Mouse (Mus musculus): ENCODE measurements at regions not wholly inside any gene's neighbourhood (a gene's known extent, or its start where the extent isn't known, plus 50 kb on each side); places are given as distances from the start of the nearest gene placed in this dataset.

DNA sequence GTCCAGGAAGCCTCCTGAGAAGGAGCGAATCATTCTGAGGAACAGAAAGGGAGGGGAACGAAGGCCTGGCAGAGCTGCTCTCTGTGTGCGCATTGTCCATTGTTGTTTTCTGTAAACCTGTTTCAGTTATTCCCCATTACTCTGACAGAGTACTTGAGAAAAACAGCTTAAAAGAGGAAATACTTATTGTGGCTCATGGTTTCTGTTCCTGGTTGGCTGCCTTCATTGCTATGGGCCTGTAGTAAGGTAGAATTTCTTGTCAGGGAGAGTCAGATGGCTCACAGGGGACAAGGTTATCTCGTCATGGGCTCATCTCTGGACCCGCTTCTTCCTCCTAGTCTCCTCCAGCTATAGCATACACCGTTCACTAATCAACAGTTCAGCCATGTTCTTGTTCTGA lies 2112.9 kb downstream of the 4930444P10Rik start:
- H3K27me3 ChIP-seq (ENCODE audit: control insufficient read depth, insufficient read depth, low read length), result no peaks in the 10 kb centered on the region
- WGBS, result 83% methylated on average over 6 of the region's 6 CpGs
- ATAC-seq (ENCODE audit: low FRiP score, low TSS enrichment) (no peak), DNase-seq (ENCODE audit: low spot score) (no peak)
- no peak for TF ChIP-seq CTCF (IDR thresholded peaks at IDR 0.05; ENCODE audit: low read depth)
- TF ChIP-seq EP300 (optimal IDR thresholded peaks at IDR 0.05), result no peak
- no peak overlapping the region for H3K4me3 ChIP-seq (ENCODE audit: low read depth, low read length)
- no peak overlapping the region for H3K27ac ChIP-seq (replicated peaks)
- no peaks in the 10 kb centered on the region for H3K4me1 ChIP-seq (replicated peaks; ENCODE audit: control insufficient read depth, insufficient read depth)
- H3K4me2 ChIP-seq (replicated peaks; ENCODE audit: low read depth), result no peak overlapping the region
- no peaks in the 10 kb centered on the region for H3K9me3 ChIP-seq (ENCODE audit: control insufficient read depth, low read length)
- no peak overlapping the region for H3K9ac ChIP-seq (ENCODE audit: low read length)
- no peaks in the 10 kb centered on the region for H3K36me3 ChIP-seq (ENCODE audit: control insufficient read depth, insufficient read depth, low read length)

DNA sequence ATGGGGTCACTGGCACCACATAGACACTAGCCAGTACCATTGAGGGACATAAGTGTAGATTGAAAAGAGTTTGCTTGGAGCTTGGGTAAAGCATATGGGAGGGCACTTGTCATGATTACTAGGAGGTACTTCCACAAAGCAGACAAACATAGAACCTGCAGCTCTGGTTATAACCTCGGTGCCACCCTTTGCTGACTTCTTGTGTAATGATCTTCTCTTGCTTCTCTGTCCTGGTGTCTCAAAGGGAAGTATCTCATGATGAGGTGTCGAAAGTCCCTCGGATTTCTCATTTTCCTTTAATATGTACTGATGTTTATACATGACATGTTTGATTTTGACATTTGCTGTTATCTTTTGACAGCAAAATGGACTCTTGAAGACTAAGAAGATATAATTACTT lies 2114.5 kb downstream of the 4930444P10Rik start:
- ATAC-seq (ENCODE audit: low FRiP score, low TSS enrichment) (no peak), DNase-seq (ENCODE audit: low spot score) (no peak)
- WGBS, result 73% methylated on average over 3 of the region's 3 CpGs
- Histone ChIP-seq H3K4me3 (ENCODE audit: low read depth, low read length) (no peak overlapping the region), H3K27me3 (ENCODE audit: control insufficient read depth, insufficient read depth, low read length) (no peaks in the 10 kb centered on the region), H3K36me3 (ENCODE audit: control insufficient read depth, insufficient read depth, low read length) (no peaks in the 10 kb centered on the region), H3K4me2 (replicated peaks; ENCODE audit: low read depth) (no peak overlapping the region), H3K9ac (ENCODE audit: low read length) (no peak overlapping the region), H3K27ac (replicated peaks) (no peak overlapping the region), H3K4me1 (replicated peaks; ENCODE audit: control insufficient read depth, insufficient read depth) (no peaks in the 10 kb centered on the region), H3K9me3 (ENCODE audit: control insufficient read depth, low read length) (no peaks in the 10 kb centered on the region)
- no peak for TF ChIP-seq CTCF (IDR thresholded peaks at IDR 0.05; ENCODE audit: low read depth)
- no peak for TF ChIP-seq EP300 (optimal IDR thresholded peaks at IDR 0.05)

- 87% methylated on average over 1 of the region's 1 CpGs for WGBS
- no peak overlapping the region for H3K9ac ChIP-seq (ENCODE audit: low read length)
- no peaks in the 10 kb centered on the region for H3K27me3 ChIP-seq (ENCODE audit: control insufficient read depth, insufficient read depth, low read length)
- no peaks in the 10 kb centered on the region for H3K4me1 ChIP-seq (replicated peaks; ENCODE audit: control insufficient read depth, insufficient read depth)
- no peak for TF ChIP-seq EP300 (optimal IDR thresholded peaks at IDR 0.05)
- no peak for TF ChIP-seq CTCF (IDR thresholded peaks at IDR 0.05; ENCODE audit: low read depth)
- no peak overlapping the region for H3K4me2 ChIP-seq (replicated peaks; ENCODE audit: low read depth)
- no peak overlapping the region for H3K27ac ChIP-seq (replicated peaks)
- H3K4me3 ChIP-seq (ENCODE audit: low read depth, low read length), result no peak overlapping the region
- no peaks in the 10 kb centered on the region for H3K9me3 ChIP-seq (ENCODE audit: control insufficient read depth, low read length)
- DNase-seq (ENCODE audit: low spot score) (no peak), ATAC-seq (ENCODE audit: low FRiP score, low TSS enrichment) (no peak)
- no peaks in the 10 kb centered on the region for H3K36me3 ChIP-seq (ENCODE audit: control insufficient read depth, insufficient read depth, low read length)
These were observed 2115.9 kb downstream of the 4930444P10Rik start for GRCm38 (mm10) chr1:13977207-13977606.

DNA sequence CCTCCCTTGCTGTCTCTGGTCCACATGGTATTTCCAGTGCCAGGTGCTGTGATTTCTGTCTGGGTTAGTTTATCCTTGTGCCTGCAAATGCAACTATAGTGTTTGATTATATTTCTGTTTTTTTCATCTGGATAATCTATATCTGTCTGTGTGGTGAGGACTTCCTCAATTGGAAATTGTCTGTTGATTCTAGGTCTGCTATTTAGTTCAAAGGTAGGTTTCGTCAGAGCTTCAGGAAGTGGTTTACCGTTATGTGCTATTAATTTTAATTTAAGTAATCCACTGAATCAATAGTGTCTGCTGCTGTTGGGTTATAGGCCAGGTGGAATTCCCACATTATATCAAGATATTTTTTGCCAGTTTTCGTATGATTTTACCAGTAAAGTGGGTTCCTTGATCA lies 2143.9 kb downstream of the 4930444P10Rik start:
- Histone ChIP-seq H3K36me3 (ENCODE audit: control insufficient read depth, insufficient read depth, low read length) (no peaks in the 10 kb centered on the region), H3K4me3 (ENCODE audit: low read depth, low read length) (no peak overlapping the region), H3K4me1 (replicated peaks; ENCODE audit: control insufficient read depth, insufficient read depth) (no peaks in the 10 kb centered on the region), H3K4me2 (replicated peaks; ENCODE audit: low read depth) (no peak overlapping the region), H3K27me3 (ENCODE audit: control insufficient read depth, insufficient read depth, low read length) (no peaks in the 10 kb centered on the region), H3K9me3 (ENCODE audit: control insufficient read depth, low read length) (no peaks in the 10 kb centered on the region), H3K27ac (replicated peaks) (no peak overlapping the region), H3K9ac (ENCODE audit: low read length) (no peak overlapping the region)
- 88% methylated on average over 3 of the region's 3 CpGs for WGBS
- DNase-seq (ENCODE audit: low spot score) (no peak), ATAC-seq (ENCODE audit: low FRiP score, low TSS enrichment) (no peak)
- TF ChIP-seq EP300 (optimal IDR thresholded peaks at IDR 0.05), result no peak
- no peak for TF ChIP-seq CTCF (IDR thresholded peaks at IDR 0.05; ENCODE audit: low read depth)

- Histone ChIP-seq H3K4me1 (replicated peaks; ENCODE audit: control insufficient read depth, insufficient read depth) (no peaks in the 10 kb centered on the region), H3K9me3 (ENCODE audit: control insufficient read depth, low read length) (no peaks in the 10 kb centered on the region), H3K4me3 (ENCODE audit: low read depth, low read length) (no peak overlapping the region), H3K4me2 (replicated peaks; ENCODE audit: low read depth) (no peak overlapping the region), H3K36me3 (ENCODE audit: control insufficient read depth, insufficient read depth, low read length) (no peaks in the 10 kb centered on the region), H3K27ac (replicated peaks) (no peak overlapping the region), H3K9ac (ENCODE audit: low read length) (no peak overlapping the region), H3K27me3 (ENCODE audit: control insufficient read depth, insufficient read depth, low read length) (no peaks in the 10 kb centered on the region)
- ATAC-seq (ENCODE audit: low FRiP score, low TSS enrichment) (no peak), DNase-seq (ENCODE audit: low spot score) (no peak)
- 84% methylated on average over 3 of the region's 3 CpGs for WGBS
- TF ChIP-seq CTCF (IDR thresholded peaks at IDR 0.05; ENCODE audit: low read depth) (no peak), EP300 (optimal IDR thresholded peaks at IDR 0.05) (no peak)
These were observed 2151.8 kb downstream of the 4930444P10Rik start for GRCm38 (mm10) chr1:13941351-13941750.

DNA sequence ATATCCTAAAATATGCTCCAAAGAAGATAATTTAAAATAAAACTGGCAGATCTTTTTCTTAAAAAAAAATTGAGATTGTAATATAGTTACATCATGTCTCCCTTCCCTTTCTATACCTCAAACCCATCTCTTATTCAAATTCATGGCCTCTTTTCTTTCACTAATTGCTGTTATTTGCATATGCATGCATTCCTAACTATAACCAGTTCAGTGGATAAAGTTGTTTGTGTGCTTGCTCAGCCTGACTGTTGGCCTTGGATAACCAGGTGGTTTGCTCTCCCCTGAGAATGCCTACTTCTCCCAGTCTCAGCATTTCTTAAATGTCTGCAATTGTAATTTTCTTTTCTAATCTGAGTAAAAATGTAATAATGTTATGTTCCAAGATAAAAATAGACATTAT lies 2154.8 kb downstream of the 4930444P10Rik start:
- H3K36me3 ChIP-seq (ENCODE audit: control insufficient read depth, insufficient read depth, low read length), result no peaks in the 10 kb centered on the region
- no peak overlapping the region for H3K4me3 ChIP-seq (ENCODE audit: low read depth, low read length)
- no peak for TF ChIP-seq CTCF (IDR thresholded peaks at IDR 0.05; ENCODE audit: low read depth)
- TF ChIP-seq EP300 (optimal IDR thresholded peaks at IDR 0.05), result no peak
- no peaks in the 10 kb centered on the region for H3K4me1 ChIP-seq (replicated peaks; ENCODE audit: control insufficient read depth, insufficient read depth)
- ATAC-seq (ENCODE audit: low FRiP score, low TSS enrichment), result no peak
- DNase-seq (ENCODE audit: low spot score), result no peak
- H3K27ac ChIP-seq (replicated peaks), result no peak overlapping the region
- H3K9ac ChIP-seq (ENCODE audit: low read length), result no peak overlapping the region
- H3K9me3 ChIP-seq (ENCODE audit: control insufficient read depth, low read length), result no peaks in the 10 kb centered on the region
- no peaks in the 10 kb centered on the region for H3K27me3 ChIP-seq (ENCODE audit: control insufficient read depth, insufficient read depth, low read length)
- no peak overlapping the region for H3K4me2 ChIP-seq (replicated peaks; ENCODE audit: low read depth)
